9 mouse cellular contexts compared by ENCODE assay signal in the genomic region with DNA sequence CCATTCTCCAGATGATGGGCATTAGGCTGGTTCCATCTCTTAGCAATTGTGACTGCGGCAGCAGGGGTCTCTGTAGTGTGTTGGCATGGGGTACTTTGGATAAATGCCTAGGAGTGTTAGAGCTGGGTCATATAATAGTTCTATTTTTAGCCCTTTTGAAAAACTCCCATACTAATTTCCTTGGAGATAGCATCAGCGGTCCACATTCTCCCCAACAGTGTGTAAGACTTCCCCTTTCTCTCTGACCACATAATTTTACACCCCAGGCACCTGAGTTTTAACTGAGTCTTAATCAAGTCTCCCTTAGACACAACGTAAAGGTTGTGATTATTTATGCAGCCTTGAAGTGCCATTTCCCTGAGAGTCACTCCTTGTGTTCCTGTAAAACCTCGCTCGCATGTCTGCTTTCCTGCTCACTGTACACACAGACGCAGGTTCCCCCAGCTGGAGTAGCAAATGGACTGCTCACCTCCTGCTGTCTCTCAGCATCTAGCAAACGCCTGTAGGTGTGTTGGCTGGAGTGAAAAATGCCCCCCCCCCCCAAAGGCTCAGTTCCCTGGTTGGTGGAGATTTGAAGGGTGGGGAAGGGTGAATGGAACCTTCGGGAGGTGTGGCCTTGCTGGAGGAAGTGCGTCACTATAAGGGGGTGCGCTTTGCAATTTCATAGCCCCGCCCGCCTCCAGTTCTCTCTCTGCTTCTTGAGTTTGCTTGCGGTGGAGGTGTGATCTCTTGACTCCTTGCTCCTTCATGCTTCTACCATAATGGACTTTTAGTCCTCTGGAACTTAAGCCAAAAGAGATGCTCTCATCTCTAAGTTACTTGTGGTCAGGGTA.
DNase-seq lines count a peak whose midpoint lies in the region; ATAC-seq and TF ChIP-seq lines count a peak whose summit lies in the region.
"Had no signal": no experiment of that assay in that cellular context is flagged by ENCODE, and none has a peak within 500 bp of the region (broad histone marks: within the 10 kb centered on the region; RNA-seq: fewer than 3 reads in every experiment).

No protein-coding gene starts in this region.

- 64% methylated on average over 13 of the region's 13 CpGs for WGBS in forebrain, embryonic 16.5 days

- peak; percentile 25 for DNase-seq in gastrocnemius, postnatal 14 days
- no peak for DNase-seq in gastrocnemius, postnatal 10 days
- DNase-seq in testis, postnatal 10 days (ENCODE audit: low spot score): no peak
- no peak for DNase-seq in urinary bladder, postnatal 25 days (ENCODE audit: low spot score)
- no peak for DNase-seq in layer of hippocampus, postnatal 36 days

- no peaks in the 10 kb centered on the region for H3K9me3 ChIP-seq in forebrain, embryonic 16.5 days (ENCODE audit: control insufficient read depth, low read length)

- no peaks in the 10 kb centered on the region for H3K27me3 ChIP-seq in testis, adult 2 months (ENCODE audit: control insufficient read depth, insufficient read depth, low read length)
- H3K27me3 ChIP-seq in forebrain, embryonic 16.5 days (replicated peaks; ENCODE audit: control insufficient read depth, insufficient read depth, low read length): no peaks in the 10 kb centered on the region

- no peak for TF ChIP-seq CTCF in testis, adult 2 months (IDR thresholded peaks at IDR 0.05; ENCODE audit: control insufficient read depth, insufficient read depth, insufficient replicate concordance, low read depth, low read length)

- intact Hi-C loops in gastrocnemius, postnatal 14 days (cut with DNase I; ENCODE audit: low total_unique reads): no loop called here

- H3K36me3 ChIP-seq in testis, adult 2 months (ENCODE audit: control insufficient read depth, insufficient read depth, low read length): no peaks in the 10 kb centered on the region
- no peaks in the 10 kb centered on the region for H3K36me3 ChIP-seq in forebrain, embryonic 16.5 days (ENCODE audit: control insufficient read depth, insufficient read depth)

- H3K4me1 ChIP-seq in testis, adult 2 months (ENCODE audit: control insufficient read depth, insufficient read depth, low read length): peaks cover 5% of the 10 kb centered on the region
- peaks cover 15% of the 10 kb centered on the region for H3K4me1 ChIP-seq in forebrain, embryonic 16.5 days (replicated peaks; ENCODE audit: control insufficient read depth, insufficient read depth, low read length)

- H3K4me3 ChIP-seq in testis, adult 2 months (ENCODE audit: control insufficient read depth, low read depth, low read length): peak overlapping the region; percentile 26
- H3K4me3 ChIP-seq in forebrain, embryonic 16.5 days (replicated peaks; ENCODE audit: low read length): 0 out of 2 replicates have a peak overlapping the region, but pooled peaks have one; percentile 7

- TF ChIP-seq POLR2A in testis, adult 2 months (IDR thresholded peaks at IDR 0.05; ENCODE audit: control insufficient read depth, low read depth, low read length): no peak

- no peak overlapping the region for H3K9ac ChIP-seq in forebrain, embryonic 16.5 days (replicated peaks; ENCODE audit: low read depth, low read length)

- ATAC-seq in forebrain, embryonic 16.5 days: peak; percentile 60
- peak; percentile 82 for ATAC-seq in megakaryocyte, adult 5-6 weeks (ENCODE audit: poor library complexity, severe bottlenecking)

- H3K27ac ChIP-seq in testis, adult 2 months (ENCODE audit: control insufficient read depth, insufficient read depth, low read depth, low read length): no peak overlapping the region
- no peak overlapping the region for H3K27ac ChIP-seq in forebrain, embryonic 16.5 days (ENCODE audit: low read length)
- H3K27ac ChIP-seq: macrophage had no signal

- H3K4me2 ChIP-seq in forebrain, embryonic 16.5 days (ENCODE audit: low read length): peak overlapping the region; percentile 20
